Mouse (Mus musculus): ENCODE data around the gene Trim17.
"Not testable (repeated sequence)": the region's sequence is repeated elsewhere in the genome, so short reads cannot be mapped to it uniquely, and the experiment has no call there.

Trim17 gene

DNA sequence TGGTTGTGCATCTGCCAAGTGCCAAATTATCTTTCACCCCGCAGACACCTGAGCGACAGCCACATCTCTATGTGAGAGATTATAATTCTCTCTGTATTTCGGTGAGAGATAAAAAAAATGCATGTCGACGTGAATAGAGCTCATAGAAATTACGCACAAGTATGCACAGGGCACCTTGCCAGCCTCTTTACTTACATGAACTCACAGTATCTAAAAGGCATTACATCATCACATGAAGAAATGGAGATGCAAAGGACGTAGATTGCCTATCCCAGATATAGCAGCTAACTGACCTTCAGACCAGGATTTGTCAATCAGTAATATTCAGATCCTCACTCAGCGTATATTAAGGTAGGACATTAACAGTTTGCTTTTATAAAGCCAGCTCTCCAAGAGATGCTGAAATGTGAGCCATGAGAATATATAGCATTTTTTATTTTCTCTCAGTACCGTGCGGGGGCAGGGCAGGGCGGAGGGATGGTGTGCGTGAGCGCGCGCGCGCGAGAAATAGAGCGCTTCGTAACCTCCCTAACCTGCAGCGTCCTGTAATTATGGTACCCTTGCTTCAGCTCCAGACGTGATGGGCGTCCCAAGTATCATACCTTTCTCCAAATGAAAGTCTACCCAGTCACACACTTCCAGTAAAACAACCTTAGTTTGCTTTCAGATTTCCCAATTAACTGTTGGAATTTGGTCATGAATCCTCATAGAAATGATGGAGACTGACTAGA is 6.5 kb upstream of the Trim17 start:
- DNase-seq (ENCODE audit: low spot score in 2 of 2) = peak; percentile 56 to 59

DNA sequence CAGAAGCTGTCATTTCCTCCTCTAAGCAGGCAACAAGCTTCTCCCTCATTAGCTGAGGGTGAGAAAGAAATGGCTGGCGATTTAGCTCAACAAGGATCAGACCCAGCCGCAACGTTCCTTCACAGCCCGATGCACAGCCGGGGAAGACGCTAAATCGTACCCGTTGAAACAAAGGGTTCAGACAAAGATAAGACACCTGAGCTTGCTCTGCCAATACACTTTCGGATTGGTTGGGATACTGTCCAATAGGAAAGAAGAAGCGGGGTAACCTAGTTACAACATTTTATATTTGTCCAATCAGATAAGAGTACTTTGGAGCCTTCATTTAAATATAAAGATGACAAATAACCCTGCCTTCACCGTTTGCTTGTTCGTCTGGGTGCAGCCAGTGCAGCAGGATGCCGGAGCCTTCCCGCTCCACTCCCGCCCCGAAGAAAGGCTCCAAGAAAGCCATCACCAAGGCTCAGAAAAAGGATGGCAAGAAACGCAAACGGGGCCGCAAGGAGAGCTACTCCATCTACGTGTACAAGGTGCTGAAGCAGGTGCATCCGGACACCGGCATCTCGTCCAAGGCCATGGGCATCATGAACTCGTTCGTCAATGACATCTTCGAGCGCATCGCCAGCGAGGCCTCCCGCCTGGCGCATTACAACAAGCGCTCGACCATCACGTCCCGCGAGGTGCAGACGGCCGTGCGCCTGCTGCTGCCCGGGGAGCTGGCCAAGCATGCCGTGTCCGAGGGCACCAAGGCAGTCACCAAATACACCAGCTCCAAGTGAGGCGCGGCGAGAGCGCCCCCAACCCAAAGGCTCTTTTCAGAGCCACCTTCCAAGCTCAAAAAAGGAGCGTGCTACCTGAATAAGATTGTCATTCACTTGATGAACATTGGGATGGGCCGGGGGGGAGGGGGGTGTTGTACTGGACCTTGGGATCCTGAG is 5.7 kb upstream of the Trim17 start, which contains the start of gene Hist3h2ba:
TSS of gene Hist3h2ba (plus strand) at position 379 of the 938 bp plus-strand sequence.
- DNase-seq (ENCODE audit: low spot score in 2 of 2) = peak; percentile 78 to 80

DNA sequence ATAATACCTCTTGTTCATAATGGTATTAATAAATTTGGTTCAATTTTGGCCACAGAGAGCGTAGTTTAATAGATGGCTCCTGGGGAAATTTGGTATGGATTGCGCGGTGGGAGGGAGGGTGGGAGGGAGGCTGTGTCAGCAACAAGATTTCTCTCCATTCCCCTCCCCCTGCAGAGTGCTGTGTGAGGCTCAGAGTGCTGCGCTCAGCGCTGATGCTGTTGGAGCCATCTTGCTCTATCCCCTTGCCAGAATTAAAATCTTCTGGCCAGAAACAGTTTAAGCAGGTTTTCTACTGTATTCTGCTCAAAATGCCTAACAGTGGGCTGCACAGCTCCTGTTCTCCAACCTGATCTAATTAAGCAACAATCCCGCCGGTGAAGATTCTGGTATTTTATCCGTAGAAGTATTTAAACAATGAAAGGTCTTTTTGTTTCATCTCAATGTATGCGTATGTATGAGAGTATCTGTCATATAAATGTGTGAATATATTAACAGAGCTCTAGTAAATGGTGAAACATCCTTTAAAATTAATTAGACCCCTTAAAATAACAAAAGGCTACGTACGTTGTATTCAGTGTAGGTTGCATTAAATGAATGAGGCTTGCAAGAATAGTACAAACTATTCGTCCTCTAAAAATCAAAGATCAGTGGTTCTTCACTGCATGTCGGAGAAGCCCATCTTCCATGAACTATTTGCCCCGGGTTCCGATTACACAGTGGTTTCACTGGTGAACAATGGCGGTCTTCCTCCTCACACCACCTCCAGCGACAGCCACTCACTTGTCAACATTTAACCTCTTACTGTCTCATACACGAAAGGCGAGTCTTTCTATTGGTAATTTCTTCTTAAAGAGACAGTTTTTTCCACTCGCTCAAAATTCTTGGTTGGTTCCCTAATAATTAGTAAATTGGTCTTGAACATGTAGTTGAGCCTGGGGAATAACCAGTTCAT is 4.7 kb upstream of the Trim17 start:
- DNase-seq (ENCODE audit: low spot score in 2 of 2) = peak; percentile 25 to 38

DNA sequence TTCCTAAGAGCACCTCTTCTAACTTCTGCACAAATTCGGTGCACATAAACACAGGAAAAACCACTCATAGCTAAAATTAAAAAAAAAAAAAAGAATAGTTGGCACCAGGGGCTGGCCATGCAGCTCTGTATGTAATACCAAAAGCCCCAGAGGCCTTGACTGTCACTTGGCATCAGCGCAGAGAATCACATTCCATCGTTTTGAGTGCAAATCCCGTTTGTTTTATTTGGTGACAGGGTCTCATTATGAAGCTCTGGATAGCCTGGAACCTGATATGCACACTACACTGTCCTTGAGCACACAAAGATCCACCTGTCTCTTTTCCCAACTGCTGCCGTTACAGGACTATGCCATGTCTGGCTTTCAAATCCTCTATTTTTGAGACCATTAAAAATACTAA is 3.3 kb upstream of the Trim17 start:
- DNase-seq (ENCODE audit: low spot score in 2 of 2) = no peak

DNA sequence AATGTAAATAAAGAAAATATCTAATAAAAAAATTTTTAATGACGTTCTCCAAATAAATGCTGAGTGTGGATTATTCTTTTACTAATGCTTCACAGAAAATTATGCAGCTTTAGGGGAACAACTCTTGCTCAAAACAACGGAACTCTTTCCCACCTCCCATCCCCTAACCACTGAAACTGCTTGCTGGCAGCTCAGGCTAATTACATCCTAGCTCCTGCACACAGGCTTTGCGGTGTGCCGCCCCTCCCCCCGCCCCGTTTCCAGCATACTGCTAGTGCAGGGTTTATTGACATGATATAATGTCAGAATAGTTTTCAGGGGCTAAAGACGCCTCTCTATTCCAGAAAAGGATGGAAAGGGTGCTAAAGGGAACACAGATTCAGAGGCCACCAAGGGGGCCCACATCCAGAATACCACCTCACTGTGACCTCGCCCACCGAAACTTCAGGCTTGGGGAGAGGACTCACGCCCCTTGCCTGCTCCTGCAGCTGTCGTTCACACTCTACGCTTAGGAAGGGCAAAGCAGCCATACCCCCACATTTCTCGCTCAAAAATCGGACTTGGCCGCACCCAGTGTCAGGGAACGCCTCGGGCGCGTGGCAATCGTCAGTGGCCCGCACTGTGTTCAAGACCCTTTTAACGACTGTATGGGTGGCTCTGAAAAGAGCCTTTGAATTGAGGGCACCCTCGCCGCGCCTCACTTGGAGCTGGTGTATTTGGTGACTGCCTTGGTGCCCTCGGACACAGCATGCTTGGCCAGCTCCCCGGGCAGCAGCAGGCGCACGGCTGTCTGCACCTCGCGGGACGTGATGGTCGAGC is 925 bp upstream of the Trim17 start:
- peak; percentile 41 to 51 for DNase-seq (ENCODE audit: low spot score in 2 of 2)

DNA sequence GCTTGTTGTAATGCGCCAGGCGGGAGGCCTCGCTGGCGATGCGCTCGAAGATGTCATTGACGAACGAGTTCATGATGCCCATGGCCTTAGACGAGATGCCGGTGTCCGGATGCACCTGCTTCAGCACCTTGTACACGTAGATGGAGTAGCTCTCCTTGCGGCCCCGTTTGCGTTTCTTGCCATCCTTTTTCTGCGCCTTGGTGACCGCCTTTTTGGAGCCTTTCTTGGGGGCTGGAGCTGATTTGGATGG is 390 bp upstream of the Trim17 start:
- DNase-seq (ENCODE audit: low spot score in 2 of 2) = not testable (repeated sequence)

DNA sequence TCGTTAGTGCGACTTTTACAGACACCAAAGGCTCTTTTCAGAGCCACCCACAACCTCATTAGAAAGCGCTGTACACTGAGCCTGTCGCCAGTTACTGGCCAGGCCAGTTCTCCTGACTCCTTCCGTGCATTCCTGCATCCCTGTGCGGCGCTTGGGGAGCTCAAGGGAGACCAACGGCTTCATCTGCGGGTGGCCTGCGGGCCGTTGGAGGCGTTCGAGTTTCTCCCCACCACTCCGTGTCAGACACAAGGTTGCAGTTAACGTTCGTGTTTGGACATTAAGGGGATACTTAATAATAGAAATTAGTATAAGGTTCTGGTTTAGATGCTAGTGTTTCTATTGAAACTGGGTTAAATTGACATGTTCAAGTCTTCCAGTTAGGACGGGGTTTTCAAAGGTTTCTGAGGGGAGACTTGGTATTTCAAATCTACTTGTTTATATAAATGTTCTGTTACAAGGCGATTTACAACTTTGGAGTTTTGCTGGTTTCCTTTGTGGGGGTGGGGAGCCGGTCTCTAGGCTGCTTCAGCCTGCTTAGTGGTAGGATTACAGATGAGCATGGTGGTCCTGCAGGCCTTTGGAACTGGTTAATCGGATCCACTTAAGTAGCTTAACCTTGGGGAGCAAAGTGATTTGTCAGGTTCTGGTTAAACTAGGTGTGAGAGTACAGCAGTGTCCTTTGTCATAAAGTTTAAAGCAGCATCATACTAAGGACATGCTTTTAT is 820 bp downstream of the Trim17 start:
- peak in 1 of 2 experiments; percentile 22 for DNase-seq (ENCODE audit: low spot score in 2 of 2)

DNA sequence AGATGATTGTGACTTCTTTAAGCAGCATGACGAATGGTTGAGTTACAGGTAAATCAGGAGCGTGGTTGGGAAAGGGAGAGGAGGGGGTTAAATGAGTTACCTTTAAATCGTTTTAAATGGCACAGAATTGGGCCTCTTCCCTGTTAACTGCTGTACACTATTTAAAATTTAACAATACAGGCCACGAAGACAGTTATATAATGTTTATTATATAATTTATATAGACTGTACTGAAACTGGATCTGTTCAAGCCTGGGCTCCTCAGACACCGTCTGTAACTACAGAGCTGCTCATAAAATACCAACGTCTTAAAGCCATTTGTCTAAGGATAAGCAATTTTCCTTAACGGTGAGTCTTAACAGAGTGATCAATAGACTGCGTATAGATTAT is 1.4 kb downstream of the Trim17 start:
- DNase-seq (ENCODE audit: low spot score in 2 of 2) = no peak

DNA sequence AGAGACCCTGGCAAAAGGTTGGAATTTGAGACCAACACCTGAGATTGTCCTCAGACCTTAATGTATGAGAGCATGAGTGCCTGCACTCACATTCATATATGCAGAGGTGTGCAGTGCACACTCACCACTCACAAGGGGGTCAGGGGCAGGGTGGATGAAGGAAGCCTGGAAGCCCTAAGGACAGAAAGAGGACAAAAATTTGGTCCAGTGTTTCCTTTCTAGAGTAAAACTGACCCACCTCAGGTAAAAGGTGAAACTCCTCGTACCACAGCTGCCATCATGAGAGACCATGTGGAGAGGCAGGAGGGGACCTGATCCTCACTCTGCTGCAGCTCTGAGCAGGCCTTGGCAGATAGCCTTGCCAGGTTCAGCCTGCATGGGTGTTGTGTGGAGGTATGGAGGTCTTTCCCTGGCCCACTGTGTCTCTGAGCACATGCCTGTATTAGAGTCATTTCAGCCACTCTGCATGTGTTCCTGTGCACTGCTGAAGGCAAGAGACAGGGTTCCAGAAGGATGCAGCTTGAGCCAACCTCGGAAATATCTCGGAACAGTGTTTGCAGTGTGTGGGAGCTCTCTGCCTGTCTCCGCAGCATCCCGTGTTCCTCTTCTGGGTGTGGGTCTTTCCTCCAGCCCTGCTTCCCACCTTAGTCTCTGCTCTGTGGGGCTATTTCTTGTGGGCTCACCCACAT is 2.9 kb downstream of the Trim17 start:
- no peak for DNase-seq (ENCODE audit: low spot score in 2 of 2)

DNA sequence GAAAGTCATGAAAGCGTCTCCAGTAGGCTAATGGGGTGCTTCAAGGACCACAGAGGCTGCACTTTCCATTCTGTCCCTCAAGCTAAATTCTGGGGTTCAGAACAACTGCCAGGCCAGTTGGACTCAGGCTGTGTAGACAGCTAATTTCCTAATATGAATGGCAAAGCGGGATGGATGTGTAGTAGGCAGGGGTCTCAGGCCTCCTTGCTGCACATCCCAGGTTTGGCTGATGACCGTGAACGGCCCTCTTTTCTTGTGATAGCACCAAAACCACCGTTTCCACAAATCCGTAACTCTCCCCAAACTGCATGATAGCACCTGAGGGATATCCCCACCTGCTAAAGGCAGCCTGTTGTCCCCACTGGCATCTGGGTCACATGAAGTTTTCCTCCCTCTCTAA is 4.1 kb downstream of the Trim17 start:
- DNase-seq (ENCODE audit: low spot score in 2 of 2) = no peak

DNA sequence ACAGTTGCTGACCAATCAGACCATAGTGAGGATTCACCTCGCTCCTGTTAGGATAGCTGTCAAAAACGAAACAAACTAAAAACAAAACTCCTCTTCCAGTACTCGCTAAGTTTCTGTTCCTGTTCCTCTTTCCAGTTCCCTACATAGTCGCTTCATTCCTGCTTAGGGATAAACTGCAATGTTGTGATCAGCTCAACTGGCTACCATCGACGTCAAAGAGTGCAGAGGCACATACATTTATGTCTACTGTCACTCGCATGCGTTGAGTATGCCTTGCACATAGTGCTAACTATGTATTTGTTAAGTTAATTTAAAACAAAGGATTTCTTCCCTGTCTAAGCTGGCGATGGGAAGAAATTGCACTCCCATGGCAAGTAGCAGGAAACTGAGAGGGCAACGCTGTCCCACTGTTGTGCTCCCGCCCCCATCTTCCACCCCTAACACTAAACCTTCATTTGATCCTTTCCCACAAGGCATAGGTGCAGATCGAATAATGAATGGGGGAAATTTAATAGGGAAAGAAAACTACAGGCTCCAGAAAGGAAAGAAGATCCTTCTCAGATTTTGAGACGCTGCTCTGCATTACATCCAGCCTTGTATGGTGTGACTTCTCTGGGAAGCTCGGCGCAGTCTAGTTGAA is 4.8 kb downstream of the Trim17 start:
- no peak for DNase-seq (ENCODE audit: low spot score in 2 of 2)

DNA sequence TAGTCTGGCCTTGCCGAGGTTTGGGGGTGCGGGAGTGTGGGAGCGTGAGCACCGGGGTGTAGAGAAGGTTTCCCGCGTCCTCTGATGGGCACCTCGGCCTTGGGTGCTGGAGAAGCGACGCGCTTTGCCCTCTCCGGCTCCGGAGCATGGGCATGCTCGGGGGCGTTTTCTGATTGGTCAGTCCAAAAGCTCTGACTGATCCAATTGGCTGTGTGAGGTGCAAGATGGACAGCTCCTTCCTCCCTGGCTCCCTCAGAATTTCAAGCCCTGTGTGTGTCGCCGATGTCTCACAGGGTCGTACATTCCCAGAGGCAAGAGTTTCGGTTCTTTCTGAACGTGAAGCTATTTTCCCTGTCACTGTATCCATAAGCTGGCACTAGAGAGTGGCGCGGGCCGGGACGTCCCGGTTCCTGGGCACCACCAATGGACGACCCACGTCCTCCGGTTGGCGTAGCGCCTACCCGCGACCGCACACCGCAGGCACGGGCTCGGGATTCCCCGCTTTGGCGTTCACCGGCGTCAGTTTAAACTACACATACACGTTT is 5.5 kb downstream of the Trim17 start:
- DNase-seq (ENCODE audit: low spot score in 2 of 2) = peak; percentile 56 to 58

DNA sequence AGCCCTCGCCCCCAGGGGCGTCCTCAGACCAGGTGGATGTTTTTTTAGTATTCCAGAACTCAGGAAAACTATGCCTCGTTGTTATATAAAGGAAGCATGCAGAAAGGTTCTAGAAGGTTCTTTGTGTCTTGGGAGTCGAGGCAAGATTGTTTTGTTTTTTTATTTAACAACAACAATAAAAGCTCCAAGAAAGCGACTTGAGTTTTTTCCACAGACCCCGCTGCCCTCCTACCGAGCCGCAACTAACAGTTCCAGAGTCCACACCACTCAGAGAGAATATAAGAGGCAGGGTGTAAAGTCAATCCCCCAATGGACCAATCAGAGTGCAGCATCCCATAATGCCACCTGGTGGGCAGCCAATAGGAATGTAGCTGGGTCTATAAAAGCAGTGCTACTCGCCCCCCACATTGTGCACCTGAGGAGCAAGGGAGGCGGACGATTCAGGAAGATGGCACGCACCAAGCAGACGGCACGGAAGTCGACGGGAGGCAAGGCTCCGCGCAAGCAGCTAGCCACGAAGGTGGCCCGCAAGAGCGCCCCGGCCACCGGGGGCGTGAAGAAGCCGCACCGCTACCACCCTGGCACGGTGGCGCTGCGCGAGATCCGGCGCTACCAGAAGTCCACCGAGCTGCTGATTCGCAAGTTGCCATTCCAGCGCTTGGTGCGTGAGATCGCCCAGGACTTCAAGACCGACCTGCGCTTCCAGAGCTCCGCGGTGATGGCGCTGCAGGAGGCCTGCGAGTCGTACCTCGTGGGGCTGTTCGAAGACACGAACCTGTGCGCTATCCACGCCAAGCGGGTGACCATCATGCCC is 7.1 kb downstream of the Trim17 start:
- DNase-seq (ENCODE audit: low spot score in 2 of 2) = no peak

DNA sequence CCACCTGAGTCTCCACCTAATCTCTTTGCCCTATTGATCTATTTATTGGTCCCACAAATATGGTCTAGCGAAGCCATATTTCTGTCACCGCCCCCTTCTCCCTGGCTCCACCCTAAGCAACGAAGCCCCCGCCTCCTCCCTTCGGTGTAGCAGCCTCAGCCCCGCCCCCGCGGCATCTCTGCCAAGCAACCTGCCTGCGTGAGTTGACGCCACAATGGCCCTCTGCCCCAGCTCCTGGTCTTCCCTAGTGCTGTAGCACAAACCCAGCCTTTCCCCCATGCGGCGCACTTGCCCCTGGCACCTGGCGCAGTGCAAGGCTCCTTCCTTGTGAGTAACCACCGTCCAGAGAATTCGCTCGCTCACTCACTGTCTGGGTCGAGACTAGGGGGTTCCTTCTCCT is 9.1 kb downstream of the Trim17 start:
- no peak for DNase-seq (ENCODE audit: low spot score in 2 of 2)

DNA sequence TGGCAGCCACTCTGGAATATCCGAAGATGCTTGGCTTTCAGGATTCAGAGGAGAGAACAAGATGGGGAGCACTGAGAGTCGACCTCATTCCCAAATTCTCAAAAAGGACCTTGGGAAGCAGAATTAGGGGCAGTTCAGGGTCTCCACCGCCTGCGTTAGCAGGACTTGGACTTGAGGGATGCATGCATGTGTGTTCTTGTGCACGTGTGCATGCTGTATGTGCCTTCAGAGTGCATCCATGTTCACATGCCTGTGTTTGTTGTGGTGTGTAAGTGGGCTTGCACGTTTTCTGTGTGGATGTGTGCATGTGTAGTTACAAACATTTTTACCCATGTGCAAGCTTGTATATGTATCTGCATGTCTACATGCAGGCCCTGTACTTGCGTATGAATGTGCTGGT is 9.7 kb downstream of the Trim17 start:
- no peak for DNase-seq (ENCODE audit: low spot score in 2 of 2)

DNA sequence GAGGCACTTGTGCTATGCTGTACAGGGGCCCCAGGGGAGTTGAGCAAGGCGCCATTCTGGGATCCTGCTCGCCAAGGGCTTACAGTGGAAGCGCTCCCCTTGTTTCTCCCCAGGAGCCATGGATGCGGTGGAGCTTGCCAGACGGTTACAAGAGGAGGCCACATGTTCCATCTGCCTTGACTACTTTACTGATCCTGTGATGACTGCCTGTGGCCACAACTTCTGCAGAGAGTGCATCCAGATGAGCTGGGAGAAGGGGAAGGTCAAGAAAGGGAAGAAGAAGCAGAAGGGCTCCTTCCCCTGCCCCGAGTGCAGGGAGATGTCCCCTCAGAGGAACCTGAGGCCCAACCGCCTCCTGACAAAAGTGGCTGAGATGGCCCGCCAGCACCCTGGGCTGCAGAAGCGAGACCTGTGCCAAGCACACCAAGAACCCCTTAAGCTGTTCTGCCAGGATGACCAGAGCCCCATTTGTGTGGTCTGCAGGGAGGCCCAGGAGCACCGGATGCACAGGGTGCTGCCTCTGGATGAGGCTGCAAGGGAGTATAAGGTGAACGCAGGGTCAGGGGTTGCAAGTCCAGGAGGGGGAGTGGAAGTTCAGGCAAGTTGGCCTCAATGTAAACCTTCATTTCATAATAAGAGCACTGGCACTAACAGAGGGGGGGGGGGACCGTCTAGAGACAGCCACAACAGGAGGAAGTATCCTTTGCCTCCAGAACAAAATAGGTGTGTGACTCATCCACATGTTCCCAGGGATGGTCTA is 10.7 kb downstream of the Trim17 start:
- no peak for DNase-seq (ENCODE audit: low spot score in 2 of 2)

DNA sequence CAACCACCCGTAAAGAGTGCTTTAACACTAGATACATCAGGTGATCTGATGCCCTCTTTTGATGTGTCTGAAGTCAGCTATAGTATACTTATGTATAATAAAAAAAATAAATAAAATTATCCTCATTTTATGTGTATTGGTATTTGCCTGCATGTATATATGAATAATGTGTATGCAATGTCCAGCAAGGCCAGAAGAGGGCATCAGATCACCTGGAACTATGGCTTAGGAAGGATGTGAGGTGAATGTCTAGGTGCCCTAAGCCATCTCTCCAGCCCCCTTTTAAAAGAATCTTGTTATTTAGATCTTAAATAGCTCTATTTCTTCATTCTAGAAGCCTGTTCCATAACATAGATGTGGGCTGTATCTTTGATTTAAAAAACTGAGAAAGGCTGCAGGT is 12.9 kb downstream of the Trim17 start:
- peak in 1 of 2 experiments; percentile 56 for DNase-seq (ENCODE audit: low spot score in 2 of 2)
